Mouse (Mus musculus) limb, embryonic 13.5 days (tissue): ENCODE measurements at regions not wholly inside any gene's neighbourhood (a gene's known extent, or its start where the extent isn't known, plus 50 kb on each side); places are given as distances from the start of the nearest gene placed in this dataset.
A peak's percentile ranks its signal among the peaks of the same experiment; 100 is the strongest.

Experiments used
- ATAC-seq: fragments of 200-750 bp; cut with Nextera tagmentation; 2 replicates; pipeline ENCODE4 v1.8.0; 2017; ENCODE audit warnings: low read depth, moderate number of reproducible peaks, moderate TSS enrichment; ENCODE audit not compliant: low FRiP score
- H3K27ac ChIP-seq: fragments of 300-500 bp; sonication (generic); 2 replicates; pipeline ENCODE4 v1.5.1; 2015; ENCODE audit warnings: inconsistent platforms, mild to moderate bottlenecking, moderate library complexity
- H3K27me3 ChIP-seq: fragments of 300-500 bp; sonication (generic); 2 replicates; pipeline ENCODE4 v1.6.1; 2015; ENCODE audit warnings: mild to moderate bottlenecking, inconsistent platforms
- H3K36me3 ChIP-seq: fragments of 300-500 bp; sonication (generic); 2 replicates; pipeline ENCODE4 v1.6.1; 2015; ENCODE audit warnings: inconsistent platforms, mild to moderate bottlenecking, moderate library complexity
- H3K4me1 ChIP-seq: fragments of 300-500 bp; sonication (generic); 2 replicates; pipeline ENCODE4 v1.6.1; 2015; ENCODE audit warnings: inconsistent platforms
- H3K4me2 ChIP-seq: fragments of 300-500 bp; sonication (generic); replicated peaks from 2 replicates; pipeline ENCODE4 v1.6.1; 2015; ENCODE audit warnings: inconsistent platforms, mild to moderate bottlenecking, moderate library complexity
- H3K4me3 ChIP-seq: fragments of 300-500 bp; sonication (generic); 2 replicates; pipeline ENCODE4 v1.5.1; 2015; ENCODE audit warnings: moderate library complexity, mild to moderate bottlenecking, inconsistent platforms
- H3K9ac ChIP-seq: fragments of 300-500 bp; sonication (generic); 2 replicates; pipeline ENCODE4 v1.6.1; 2015; ENCODE audit warnings: mild to moderate bottlenecking, inconsistent platforms
- H3K9me3 ChIP-seq: fragments of 300-500 bp; sonication (generic); 2 replicates; pipeline ENCODE4 v1.6.1; 2016; ENCODE audit warnings: inconsistent platforms
- WGBS: fragments of 180-500 bp; shearing (Covaris S2); methylation state at CpG from one replicate; pipeline ENCODE4 v1.1.7; 2015; 5-methylcytosine and 5-hydroxymethylcytosine counted together

DNA sequence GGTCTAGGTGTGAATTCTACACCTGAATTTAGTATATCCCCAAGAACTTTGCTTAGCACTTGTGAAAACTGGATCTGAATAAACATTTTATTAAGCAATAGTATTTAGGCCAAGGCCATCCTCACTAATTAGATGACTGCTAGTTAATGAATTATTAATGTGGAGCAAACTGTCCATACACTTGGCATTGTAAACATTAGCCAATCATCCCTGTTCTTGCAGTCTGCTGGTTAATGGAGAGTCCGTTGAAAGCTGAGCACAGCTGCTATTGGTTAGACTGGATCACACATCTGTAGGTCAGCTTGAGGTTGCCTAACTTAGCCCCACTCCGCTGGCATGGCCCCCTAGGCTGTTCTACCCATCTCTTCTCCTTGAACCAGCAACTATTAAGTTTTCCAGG, 826.2 kb upstream of the 4930452B06Rik start:
- H3K4me3 ChIP-seq = no peak overlapping the region
- no peak overlapping the region for H3K9ac ChIP-seq
- no peaks in the 10 kb centered on the region for H3K9me3 ChIP-seq
- ATAC-seq = no peak
- H3K36me3 ChIP-seq = no peaks in the 10 kb centered on the region
- no peak overlapping the region for H3K4me2 ChIP-seq
- H3K4me1 ChIP-seq = no peaks in the 10 kb centered on the region
- WGBS = 62% methylated on average over 2 of the region's 2 CpGs
- no peaks in the 10 kb centered on the region for H3K27me3 ChIP-seq
- H3K27ac ChIP-seq = no peak overlapping the region

DNA sequence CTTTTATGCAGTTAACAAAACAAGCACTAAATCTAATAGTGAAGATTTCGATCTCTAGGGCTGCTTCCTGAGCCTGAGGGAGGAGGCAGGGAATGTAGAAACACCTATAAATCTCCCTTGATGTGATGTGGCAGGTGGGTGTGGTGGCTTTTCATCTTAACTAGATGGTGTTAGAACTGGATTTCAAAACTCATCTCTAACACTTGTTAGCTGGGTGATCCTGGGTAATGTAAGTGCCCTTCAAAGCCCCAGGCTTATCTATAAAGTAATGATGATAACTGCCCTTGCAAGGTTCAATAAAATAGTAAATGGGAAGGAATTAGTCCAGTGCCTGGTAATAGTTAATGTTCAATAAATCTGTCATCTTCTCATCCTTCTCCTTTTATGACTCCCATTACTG, 822.5 kb upstream of the 4930452B06Rik start:
- Histone ChIP-seq H3K27ac (no peak overlapping the region), H3K9ac (no peak overlapping the region), H3K4me3 (no peak overlapping the region), H3K27me3 (no peaks in the 10 kb centered on the region), H3K4me1 (no peaks in the 10 kb centered on the region), H3K4me2 (no peak overlapping the region), H3K36me3 (no peaks in the 10 kb centered on the region), H3K9me3 (no peaks in the 10 kb centered on the region)
- ATAC-seq = no peak
- WGBS = 7% methylated on average over 1 of the region's 1 CpGs

DNA sequence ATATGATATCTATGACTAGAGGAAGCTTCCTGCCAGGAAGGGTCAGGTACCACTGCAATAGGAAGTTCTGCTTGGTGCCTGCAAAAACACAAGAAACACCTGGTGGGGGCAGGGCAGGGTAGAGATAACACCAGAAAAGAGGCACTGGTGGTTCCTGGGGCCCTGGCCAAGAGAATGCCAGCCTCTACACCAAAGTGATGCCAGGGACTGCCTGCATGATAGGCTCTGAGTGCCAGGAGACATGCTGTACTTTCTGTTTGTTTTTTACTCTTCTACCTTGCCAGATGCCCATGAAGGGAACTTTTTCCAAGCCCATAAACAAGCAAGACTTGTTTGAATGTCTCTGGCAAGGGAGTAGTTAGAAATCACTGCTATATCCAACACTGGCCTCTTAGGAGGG, 812.9 kb upstream of the 4930452B06Rik start:
- no peak overlapping the region for H3K27ac ChIP-seq
- H3K4me3 ChIP-seq = no peak overlapping the region
- ATAC-seq = no peak
- H3K9me3 ChIP-seq = no peaks in the 10 kb centered on the region
- no peaks in the 10 kb centered on the region for H3K27me3 ChIP-seq
- no peak overlapping the region for H3K4me2 ChIP-seq
- 0 out of 2 replicates have a peak, but pooled peaks cover 5% of the 10 kb centered on the region for H3K4me1 ChIP-seq
- no peak overlapping the region for H3K9ac ChIP-seq
- H3K36me3 ChIP-seq = no peaks in the 10 kb centered on the region

DNA sequence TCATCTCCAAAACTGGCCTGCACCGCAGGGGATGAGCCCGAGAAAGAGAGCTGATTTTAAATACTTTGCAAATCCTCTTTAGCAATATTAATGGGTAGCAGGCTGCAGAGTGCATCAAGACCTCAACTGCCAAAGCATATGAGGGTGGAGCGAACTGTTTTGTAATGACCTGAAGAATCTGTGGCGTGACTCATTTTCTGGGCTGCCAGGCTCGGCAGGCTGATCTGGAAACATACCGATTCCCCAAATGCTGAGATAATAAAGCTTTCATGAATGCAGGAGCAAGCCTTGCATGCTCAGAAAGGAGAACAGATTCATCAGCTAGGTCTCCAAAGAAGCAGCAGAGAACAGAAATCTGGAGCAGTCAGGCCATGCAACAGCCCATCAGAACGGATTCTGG, 809.1 kb upstream of the 4930452B06Rik start:
- H3K36me3 ChIP-seq = no peaks in the 10 kb centered on the region
- WGBS = 78% methylated on average over 7 of the region's 7 CpGs
- H3K4me2 ChIP-seq = no peak overlapping the region
- H3K4me1 ChIP-seq = 0 out of 2 replicates have a peak, but pooled peaks cover 5% of the 10 kb centered on the region
- H3K9ac ChIP-seq = no peak overlapping the region
- H3K27ac ChIP-seq = no peak overlapping the region
- H3K4me3 ChIP-seq = no peak overlapping the region
- H3K9me3 ChIP-seq = no peaks in the 10 kb centered on the region
- H3K27me3 ChIP-seq = no peaks in the 10 kb centered on the region
- no peak for ATAC-seq

DNA sequence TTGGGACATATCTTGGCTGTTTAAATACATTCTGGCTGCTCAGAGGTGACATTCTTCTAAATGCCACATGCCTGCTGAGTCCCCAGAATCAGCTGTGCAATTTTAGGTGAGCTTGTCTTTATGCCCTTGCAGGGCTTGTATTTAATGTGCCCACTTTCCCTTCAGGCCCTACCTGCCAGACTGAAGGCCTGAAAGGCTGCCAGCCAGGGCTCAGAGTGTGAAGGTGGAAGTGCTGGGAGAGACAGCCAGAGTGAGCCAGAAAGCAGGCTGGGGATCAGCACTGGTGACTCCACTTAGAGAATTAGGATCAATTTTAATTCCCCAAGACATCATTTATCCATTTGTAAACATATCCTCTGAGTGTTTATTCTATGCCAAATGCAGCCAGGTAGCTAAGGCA, 803.6 kb upstream of the 4930452B06Rik start:
- Histone ChIP-seq H3K9me3 (no peaks in the 10 kb centered on the region), H3K4me3 (no peak overlapping the region), H3K27ac (no peak overlapping the region), H3K9ac (no peak overlapping the region), H3K36me3 (no peaks in the 10 kb centered on the region), H3K4me2 (no peak overlapping the region), H3K4me1 (peaks cover 4% of the 10 kb centered on the region; the same call in 1 of the 2 replicates), H3K27me3 (no peaks in the 10 kb centered on the region)
- no peak for ATAC-seq

DNA sequence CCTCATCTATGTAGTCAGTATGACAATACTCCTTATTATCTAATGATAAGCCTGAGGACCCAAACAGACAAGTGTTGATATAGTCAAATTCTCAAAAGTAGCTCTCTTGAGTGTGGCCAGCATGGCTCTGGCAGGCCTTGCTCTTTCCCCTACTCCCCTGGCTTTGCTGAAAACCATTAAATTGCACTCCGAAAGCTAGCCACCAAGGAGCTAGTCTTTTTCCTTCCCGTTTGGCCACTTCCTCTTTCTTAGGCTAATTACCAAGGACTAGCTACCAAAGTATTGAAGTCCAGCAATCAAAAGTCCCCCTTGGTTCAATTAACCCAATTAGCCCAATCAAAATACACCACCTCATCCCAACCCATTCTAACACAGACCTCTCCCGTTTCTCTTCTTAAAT, 802.6 kb upstream of the 4930452B06Rik start:
- Histone ChIP-seq H3K4me1 (no peaks in the 10 kb centered on the region; the same call in 1 of the 2 replicates), H3K27me3 (no peaks in the 10 kb centered on the region), H3K4me3 (no peak overlapping the region), H3K36me3 (no peaks in the 10 kb centered on the region), H3K9me3 (no peaks in the 10 kb centered on the region), H3K27ac (no peak overlapping the region), H3K9ac (no peak overlapping the region), H3K4me2 (no peak overlapping the region)
- no peak for ATAC-seq
- 41% methylated on average over 3 of the region's 3 CpGs for WGBS

DNA sequence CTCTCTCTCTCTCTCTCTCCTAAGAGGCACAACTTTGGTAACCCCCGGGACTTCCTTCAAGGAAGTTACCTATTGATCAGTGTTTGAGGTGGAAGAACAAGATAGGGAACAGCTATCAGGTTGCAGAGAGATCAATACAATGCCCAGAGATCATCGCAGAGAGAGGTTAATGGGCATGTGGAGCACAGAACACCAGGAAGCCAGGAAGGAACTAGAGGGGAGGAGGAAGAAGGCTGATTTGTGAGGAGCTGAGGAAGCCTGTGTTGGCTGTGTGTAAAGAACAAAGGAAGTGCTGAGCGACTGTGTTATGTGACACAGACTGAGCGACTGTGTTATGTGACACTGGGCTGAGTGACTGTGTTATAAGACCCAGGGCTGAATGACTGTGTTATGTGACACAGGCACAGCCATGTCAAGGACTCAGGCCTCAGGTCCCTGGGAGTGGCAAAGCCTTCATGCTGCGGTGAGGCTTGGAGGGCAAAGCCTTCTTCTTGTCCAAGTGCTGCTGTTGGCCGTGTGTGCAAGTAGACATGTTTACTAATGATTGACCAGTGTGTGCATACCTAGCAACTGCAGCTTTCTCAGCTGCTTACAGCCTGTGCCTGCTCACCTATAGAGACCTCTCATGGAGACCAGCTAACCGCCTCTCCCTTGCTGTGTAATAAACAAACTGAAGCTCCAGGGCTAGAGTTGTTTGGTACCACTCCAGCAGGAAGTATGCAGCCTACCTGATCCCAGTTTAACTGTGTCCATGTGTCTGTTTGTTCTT, 801.8 kb upstream of the 4930452B06Rik start:
- no peak overlapping the region for H3K4me2 ChIP-seq
- no peak; the same call in 1 of the 2 replicates for ATAC-seq
- H3K27ac ChIP-seq = no peak overlapping the region
- no peak overlapping the region for H3K4me3 ChIP-seq
- no peaks in the 10 kb centered on the region for H3K9me3 ChIP-seq
- H3K9ac ChIP-seq = no peak overlapping the region
- H3K36me3 ChIP-seq = no peaks in the 10 kb centered on the region
- H3K27me3 ChIP-seq = no peaks in the 10 kb centered on the region
- no peaks in the 10 kb centered on the region; the same call in 1 of the 2 replicates for H3K4me1 ChIP-seq
- WGBS = 56% methylated on average over 7 of the region's 7 CpGs

DNA sequence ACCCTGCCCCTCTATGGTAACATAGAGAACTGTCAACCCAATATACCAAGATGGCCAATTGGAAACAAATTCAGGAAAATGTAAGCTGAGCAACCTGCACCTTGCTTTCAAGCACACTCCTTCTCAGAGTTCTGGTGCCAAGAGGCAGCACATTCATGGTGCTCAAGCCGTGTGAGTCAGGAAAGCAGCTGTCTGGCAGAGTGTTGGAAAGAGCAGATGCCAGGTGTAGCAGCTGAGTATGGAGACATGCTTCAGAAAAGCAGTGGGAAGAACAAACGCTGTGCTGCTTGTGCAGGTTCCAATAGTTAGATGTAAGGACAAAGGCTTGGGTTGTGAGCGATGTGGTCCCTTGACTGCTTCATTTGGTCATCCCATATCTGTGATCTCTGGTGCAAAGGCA, 794.0 kb upstream of the 4930452B06Rik start:
- Histone ChIP-seq H3K9ac (no peak overlapping the region), H3K4me3 (no peak overlapping the region), H3K36me3 (no peaks in the 10 kb centered on the region), H3K4me2 (no peak overlapping the region), H3K4me1 (0 out of 2 replicates have a peak, but pooled peaks cover 4% of the 10 kb centered on the region), H3K27me3 (no peaks in the 10 kb centered on the region), H3K9me3 (no peaks in the 10 kb centered on the region), H3K27ac (no peak overlapping the region)
- ATAC-seq = no peak
- WGBS = 81% methylated on average over 3 of the region's 3 CpGs

DNA sequence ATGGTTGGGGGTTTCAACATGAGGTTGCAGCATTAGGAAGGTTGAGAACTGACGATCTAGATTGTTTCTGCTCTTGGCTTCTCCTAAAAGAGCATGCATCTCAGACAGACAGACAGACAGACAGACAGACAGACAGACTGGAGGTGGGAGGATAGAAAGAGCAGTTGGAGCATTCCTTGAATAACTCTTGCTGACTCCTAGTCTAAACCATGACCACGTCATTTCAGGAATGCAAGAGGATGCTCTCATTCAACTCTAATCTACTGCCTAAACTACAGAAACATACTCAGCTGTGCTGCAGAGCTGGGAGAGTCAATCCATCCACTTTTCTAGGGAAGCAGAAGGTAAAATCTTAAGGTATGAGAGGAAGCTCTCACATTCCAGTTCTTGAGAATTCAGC, 792.8 kb upstream of the 4930452B06Rik start:
- Histone ChIP-seq H3K36me3 (no peaks in the 10 kb centered on the region), H3K27ac (no peak overlapping the region), H3K4me1 (0 out of 2 replicates have a peak, but pooled peaks cover 4% of the 10 kb centered on the region), H3K4me2 (no peak overlapping the region), H3K27me3 (no peaks in the 10 kb centered on the region), H3K4me3 (no peak overlapping the region), H3K9ac (no peak overlapping the region), H3K9me3 (no peaks in the 10 kb centered on the region)
- 76% methylated on average over 2 of the region's 2 CpGs for WGBS
- no peak for ATAC-seq

DNA sequence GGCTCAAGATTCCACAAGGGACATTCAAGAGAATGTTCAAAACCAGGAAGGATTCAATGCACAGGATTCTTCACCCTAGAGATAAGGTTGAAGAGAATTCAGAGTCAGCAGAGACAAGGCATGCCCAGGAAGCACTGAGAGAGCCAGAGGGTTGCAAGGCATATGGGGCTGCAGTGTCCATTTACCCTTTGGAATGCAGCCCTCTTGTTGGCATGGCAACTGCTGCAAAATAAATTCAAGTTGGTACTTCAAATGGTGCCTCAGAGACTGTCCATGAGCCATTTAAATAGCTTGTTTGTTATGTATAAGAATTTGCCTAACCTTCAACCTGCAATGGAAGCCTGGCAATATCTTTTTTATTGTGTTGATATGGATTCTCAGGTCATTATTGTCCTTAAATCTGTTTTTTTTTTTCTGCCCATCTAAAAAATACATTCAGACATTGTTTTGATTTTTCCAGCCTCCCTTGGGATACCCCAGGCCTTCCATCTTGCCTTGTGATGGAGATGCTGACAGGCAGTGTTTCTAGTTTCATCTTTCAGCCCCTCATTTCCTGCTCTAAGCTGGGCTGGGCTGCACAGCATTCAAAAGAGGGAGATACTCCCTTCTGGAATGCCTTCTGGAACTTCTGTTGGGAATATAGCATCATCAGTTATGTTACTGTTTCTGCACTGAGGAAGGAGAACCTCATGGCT, 791.9 kb upstream of the 4930452B06Rik start:
- no peak for ATAC-seq
- H3K9ac ChIP-seq = no peak overlapping the region

DNA sequence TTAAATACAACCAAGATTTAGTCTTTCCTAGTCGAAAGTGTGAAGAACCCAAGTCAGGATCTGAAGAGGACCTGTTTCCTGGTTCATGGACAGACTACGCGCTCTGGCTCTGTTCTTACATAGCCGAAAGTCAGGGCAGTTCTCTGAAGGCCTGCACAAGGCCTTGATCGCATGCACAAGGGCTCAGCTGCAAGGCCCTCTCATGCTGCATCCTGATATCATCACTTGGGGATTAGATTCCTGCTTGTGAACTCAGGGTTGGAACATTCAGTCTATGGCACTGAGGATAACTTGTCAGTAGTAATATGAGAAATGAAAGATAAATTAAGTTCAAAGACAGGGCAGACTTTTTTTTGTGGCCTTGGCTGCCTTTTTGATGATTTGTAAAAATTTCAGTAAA, 789.9 kb upstream of the 4930452B06Rik start:
- 91% methylated on average over 5 of the region's 5 CpGs for WGBS
- H3K36me3 ChIP-seq = no peaks in the 10 kb centered on the region
- H3K27me3 ChIP-seq = no peaks in the 10 kb centered on the region
- H3K4me1 ChIP-seq = 0 out of 2 replicates have a peak, but pooled peaks cover 4% of the 10 kb centered on the region
- H3K27ac ChIP-seq = no peak overlapping the region
- H3K4me3 ChIP-seq = no peak overlapping the region
- H3K9me3 ChIP-seq = no peaks in the 10 kb centered on the region
- ATAC-seq = no peak
- H3K4me2 ChIP-seq = no peak overlapping the region
- no peak overlapping the region for H3K9ac ChIP-seq

More for the DNA sequence above, 791.9 kb upstream of the 4930452B06Rik start:
- Histone ChIP-seq H3K27ac (no peak overlapping the region), H3K27me3 (no peaks in the 10 kb centered on the region), H3K4me2 (no peak overlapping the region), H3K36me3 (no peaks in the 10 kb centered on the region), H3K9me3 (no peaks in the 10 kb centered on the region), H3K4me3 (no peak overlapping the region), H3K4me1 (0 out of 2 replicates have a peak, but pooled peaks cover 4% of the 10 kb centered on the region)

DNA sequence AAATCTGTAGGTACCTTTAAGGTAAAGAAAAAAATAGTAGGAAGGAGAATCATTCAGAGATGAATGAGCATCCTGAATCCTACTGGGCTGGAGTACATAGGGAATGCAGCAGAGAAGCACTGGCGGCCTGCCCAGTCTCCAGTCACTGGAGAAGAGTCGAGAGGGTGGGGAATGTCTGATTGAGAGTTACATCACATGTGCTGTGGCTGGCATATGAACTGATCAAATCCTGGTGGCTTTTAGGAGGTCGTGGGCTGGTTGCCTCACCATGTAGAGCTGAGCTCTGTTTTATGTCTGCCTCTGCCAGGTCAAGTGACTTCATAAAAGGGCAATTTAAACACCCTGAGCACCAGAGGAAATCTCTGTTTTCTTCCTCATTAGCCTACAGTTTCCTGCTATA, 783.9 kb upstream of the 4930452B06Rik start:
- peak; percentile 59; the same call in 1 of the 2 replicates for ATAC-seq
- Histone ChIP-seq H3K4me2 (no peak overlapping the region), H3K4me1 (peaks cover 11% of the 10 kb centered on the region), H3K27me3 (no peaks in the 10 kb centered on the region), H3K9me3 (no peaks in the 10 kb centered on the region), H3K36me3 (no peaks in the 10 kb centered on the region), H3K9ac (no peak overlapping the region), H3K4me3 (no peak overlapping the region), H3K27ac (no peak overlapping the region; the same call in 1 of the 2 replicates)
- WGBS = 15% methylated on average over 3 of the region's 3 CpGs
